Mouse (Mus musculus): ENCODE data around the gene Cldn6.

Cldn6 gene

GRCm38 (mm10) chr17:23674271-23674952 lies 4.6 kb upstream of the Cldn6 start:
- in situ Hi-C loops (cut with MboI, MseI), result loop anchor here (5.0 kb wide), 1 partner anchor 33 kb away; no protein-coding TSS in a partner anchor

GRCm38 (mm10) chr17:23675127-23675526 lies 3.9 kb upstream of the Cldn6 start:
- in situ Hi-C loops (cut with MboI, MseI), result no loop called here

DNA sequence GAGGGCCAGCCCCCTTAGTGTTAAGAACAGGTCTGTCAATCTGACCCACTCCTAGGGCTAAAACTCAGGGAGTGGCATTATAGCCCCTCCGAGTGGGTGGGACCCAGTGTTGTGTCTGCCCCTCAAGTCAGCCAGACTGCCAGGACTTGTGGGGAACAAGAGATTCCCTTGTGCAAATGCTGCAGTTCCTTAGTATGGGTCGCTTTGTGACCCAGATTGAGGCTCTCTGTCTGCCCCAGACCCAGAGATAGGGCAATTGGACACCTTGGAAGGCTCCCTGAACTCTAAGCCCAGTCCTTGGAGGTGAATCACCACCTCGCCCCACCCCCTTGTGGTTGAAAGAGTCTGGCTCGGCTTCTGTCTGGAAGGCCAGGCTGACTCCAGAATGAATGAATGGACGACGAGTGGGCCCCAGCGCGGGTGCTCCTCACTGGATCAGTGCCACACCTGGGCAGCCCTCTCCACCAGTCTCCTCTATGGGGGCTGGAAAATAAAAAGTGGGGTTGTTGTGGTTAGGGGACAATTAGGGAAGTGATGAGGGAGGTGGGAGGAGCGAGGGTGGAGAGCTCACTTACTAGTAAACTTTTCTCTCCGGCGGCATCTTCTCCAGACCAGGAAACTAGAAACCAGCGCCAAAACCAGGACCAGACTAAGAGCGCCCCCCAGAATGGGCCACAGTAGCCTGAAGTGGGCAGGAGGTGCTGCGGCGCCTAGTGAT lies 3.3 kb upstream of the Cldn6 start:
- in situ Hi-C loops (cut with MboI, MseI), result no loop called here

DNA sequence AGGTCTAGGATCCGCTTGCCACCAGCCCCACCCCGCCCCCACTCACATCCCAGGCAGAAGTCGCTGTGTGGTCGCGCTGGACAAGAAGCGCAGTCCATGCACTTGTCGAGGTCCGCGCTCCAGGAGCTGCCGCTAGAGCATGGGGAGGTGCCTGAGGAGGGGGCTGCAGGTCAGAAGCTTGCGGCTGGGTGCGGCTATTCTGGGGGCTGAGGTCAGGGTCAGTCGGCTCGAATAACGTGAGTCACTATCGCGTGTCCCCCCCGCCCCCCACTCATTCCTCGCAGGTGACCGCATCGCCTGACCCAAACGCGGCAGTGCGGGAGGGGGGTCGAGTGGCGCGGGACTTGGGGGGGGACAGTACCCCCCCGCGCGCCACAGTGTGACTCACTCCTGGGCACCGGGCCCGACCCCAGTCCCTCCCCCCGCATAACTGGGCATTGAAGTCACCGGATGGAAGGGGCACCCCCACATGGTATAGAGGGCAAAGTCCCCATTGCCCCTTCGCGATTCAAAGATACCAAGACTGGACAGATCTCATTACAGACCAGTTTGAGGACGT lies 2.5 kb upstream of the Cldn6 start:
- in situ Hi-C loops (cut with MboI, MseI), result no loop called here

- in situ Hi-C loops (cut with MboI, MseI), result no loop called here
Observed at GRCm38 (mm10) chr17:23677236-23677679, 1.8 kb upstream of the Cldn6 start, which contains the start of gene Tnfrsf12a. Gene Tnfrsf12a, minus strand, starts transcription at chr17:23677468.

DNA sequence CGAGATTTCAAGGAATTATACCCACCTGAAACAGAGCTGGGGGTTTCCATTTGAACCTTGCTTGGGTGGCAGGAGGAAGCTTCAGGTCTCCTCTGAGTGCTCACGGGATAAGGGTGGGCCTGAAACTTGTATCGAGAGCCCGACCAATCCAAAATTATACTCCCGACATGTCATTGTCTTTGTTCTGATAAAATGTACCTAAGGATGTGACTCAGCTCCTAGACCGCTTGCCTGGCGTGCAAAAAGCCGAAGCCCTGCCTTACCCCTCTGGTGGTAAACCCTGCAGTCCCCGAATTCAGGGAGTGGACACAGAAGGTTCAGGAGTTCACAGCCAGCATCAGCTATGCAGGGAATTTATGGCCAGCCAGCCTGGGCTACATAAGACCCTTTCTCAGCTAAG lies 1.3 kb downstream of the Cldn6 start:
- in situ Hi-C loops (cut with MboI, MseI), result no loop called here

DNA sequence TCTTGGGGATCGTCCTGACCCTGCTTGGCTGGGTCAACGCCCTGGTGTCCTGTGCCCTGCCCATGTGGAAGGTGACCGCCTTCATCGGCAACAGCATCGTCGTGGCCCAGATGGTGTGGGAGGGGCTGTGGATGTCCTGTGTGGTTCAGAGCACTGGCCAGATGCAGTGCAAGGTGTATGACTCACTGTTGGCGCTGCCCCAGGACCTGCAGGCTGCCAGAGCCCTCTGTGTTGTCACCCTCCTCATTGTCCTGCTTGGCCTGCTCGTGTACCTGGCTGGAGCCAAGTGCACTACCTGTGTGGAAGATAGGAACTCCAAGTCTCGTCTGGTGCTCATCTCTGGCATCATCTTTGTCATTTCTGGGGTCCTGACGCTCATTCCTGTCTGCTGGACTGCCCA lies 2.0 kb downstream of the Cldn6 start:
- in situ Hi-C loops (cut with MboI, MseI), result no loop called here

DNA sequence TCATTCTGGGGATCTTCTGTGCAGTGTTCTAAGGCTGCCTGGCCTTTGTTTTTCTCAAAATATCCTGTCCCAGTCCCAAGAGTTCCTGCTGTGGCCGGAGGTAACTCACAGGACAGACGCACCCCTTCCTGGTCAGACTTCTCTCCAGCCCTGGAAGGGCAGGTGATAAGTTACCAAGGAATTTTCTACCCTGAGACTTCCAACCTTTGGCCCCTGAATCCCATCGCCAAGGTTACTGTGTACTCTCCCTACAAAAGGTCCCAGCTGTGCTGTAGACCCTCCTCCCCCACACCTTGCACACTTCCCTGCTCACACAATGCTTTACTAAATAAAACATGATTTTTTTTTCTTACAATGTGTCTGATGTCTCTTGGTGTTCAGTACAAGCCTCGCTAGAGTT lies 3.0 kb downstream of the Cldn6 start:
- in situ Hi-C loops (cut with MboI, MseI), result no loop called here

DNA sequence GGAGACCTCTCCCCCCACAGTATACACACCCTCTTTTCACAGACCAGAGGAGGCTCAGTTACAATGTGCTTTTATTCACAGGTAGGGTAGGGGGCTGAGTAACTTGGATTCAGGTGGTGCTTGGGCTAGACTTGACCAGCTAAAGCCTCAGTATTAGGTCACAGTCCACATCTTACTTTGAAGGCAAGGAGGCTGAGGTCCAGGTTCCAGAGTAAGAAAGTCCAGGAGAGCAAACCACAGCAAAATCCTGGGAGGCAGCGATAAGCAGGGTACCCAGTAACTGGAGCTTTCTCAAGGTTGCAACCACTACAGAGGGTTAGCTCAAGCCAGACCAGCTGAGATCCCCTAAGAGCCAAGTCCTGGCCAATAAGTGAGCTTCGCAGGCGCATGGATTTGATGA lies 3.5 kb downstream of the Cldn6 start:
- in situ Hi-C loops (cut with MboI, MseI), result no loop called here

DNA sequence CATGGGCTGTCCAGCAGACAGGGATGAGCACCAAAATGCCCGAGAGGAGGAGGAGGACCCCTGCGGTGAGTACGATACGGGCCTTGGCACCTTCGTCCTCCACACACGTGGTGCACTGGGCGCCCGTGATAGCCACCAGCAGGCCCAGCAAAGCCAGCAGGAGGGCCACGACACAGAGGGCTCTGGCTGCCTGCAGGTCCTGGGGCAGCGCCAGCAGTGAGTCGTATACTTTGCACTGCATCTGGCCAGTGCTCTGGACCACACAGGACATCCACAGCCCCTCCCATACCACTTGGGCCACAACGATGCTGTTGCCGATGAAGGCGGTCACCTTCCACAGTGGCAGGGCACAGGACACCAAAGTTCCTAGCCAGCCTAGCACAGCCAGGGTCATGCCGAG lies 4.2 kb downstream of the Cldn6 start:
- in situ Hi-C loops (cut with MboI, MseI), result no loop called here

GRCm38 (mm10) chr17:23683856-23684672 lies 5.0 kb downstream of the Cldn6 start, which contains the start of gene Cldn9:
Gene Cldn9, minus strand, starts transcription at chr17:23684026.
- in situ Hi-C loops (cut with MboI, MseI), result no loop called here

DNA sequence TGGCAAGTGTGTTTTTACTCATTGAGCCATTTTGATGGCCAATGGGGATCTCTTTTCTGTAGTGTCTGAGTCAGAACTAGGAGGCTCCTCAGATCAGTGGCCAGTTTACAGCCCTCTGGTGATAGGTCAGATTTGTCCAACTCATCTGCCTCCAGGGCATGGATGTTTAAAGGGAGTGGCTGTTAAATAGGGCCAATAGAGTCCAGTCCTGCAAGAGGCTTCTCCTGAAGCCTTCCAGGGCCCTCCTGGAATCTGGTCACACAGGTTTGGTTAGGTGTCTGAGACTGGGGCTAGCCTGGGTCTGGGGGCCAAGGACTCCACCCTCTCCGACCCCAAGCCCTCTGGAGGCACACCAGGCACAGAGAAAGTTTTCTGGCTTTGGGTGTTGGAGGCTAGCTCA lies 15.4 kb downstream of the Cldn6 start:
- in situ Hi-C loops (cut with MboI, MseI), result no loop called here

DNA sequence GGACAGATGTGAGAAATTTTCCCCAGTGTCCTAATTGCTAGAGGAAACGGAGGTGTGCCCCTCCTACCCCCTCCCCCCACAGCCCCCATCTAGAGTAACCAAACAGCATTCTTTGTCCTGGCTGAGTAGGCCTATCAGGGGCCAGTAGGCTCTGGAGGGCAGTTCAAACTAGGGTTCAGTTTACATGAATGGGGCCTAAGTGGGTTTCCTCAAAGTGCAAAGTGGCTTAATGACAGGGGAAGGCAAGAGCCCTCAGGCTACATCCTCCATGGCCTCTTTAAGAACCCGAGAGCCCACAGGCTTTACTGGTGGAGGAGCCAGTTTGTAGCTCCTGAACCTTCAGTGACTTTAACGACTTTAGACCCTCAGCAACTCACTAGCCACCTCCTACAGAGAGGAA lies 16.8 kb downstream of the Cldn6 start:
- in situ Hi-C loops (cut with MboI, MseI), result no loop called here

- in situ Hi-C loops (cut with MboI, MseI), result loop anchor here (5.0 kb wide), 1 partner anchor 62 kb away; no protein-coding TSS in a partner anchor
Observed at GRCm38 (mm10) chr17:23699131-23700077, 20.4 kb downstream of the Cldn6 start.

- in situ Hi-C loops (cut with MboI, MseI), result loop anchor here (5.0 kb wide), 1 partner anchor 63 kb away; no protein-coding TSS in a partner anchor
Observed at GRCm38 (mm10) chr17:23700079-23700478, 21.0 kb downstream of the Cldn6 start.

GRCm38 (mm10) chr17:23703301-23703700 lies 24.3 kb downstream of the Cldn6 start:
- in situ Hi-C loops (cut with MboI, MseI), result loop anchor here (5.0 kb wide), 1 partner anchor 66 kb away; no protein-coding TSS in a partner anchor

- in situ Hi-C loops (cut with MboI, MseI), result loop anchor here (5.0 kb wide), 2 partner anchors 32 to 67 kb away; partner anchors contain the start of genes Hcfc1r1 and Thoc6
Observed at GRCm38 (mm10) chr17:23704741-23705140, 25.7 kb downstream of the Cldn6 start.

GRCm38 (mm10) chr17:23705525-23706104 lies 26.6 kb downstream of the Cldn6 start:
- in situ Hi-C loops (cut with MboI, MseI), result loop anchor here (5.0 kb wide), 1 partner anchor 33 kb away; the partner anchor contains the start of genes Hcfc1r1 and Thoc6

DNA sequence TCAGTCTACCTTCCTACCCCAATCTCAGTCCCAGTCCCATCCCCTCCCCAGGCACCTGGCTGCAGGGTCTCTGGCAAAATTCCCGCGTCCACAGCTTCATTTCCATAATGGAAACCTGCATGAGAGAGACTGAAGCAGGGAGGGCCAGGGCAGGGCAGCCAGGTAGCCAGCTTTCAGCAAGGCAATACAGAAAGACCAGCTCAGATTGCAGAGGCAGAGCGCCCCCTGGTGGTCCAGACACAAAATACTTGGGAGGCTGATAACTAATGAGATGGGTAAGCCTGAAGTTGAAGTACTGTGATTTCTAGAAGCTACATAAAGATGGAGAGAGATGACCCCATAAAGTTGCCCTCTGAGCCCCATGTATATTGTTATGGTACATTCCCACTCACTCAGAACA lies 27.2 kb downstream of the Cldn6 start:
- in situ Hi-C loops (cut with MboI, MseI), result loop anchor here (5.0 kb wide), 1 partner anchor 34 kb away; the partner anchor contains the start of genes Hcfc1r1 and Thoc6

DNA sequence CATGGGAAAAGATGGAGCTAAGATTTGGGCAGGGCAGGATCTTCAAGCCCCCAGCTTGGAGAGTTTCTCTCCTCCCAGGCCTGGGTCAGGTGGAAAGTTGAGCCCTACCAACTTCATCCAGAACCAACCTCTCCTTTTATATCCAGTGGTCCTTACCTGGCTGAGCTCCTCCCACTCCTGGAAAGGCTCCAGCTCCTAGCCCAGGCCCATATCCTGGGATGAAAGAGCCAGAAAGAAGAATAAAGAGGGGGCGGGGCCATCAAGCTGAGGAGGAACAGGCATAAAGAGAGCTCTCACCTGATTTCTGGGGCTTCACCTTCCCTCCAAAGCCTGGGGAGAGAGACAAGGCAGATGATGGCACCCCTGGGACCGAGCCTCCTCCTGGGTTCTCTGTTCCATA lies 38.0 kb downstream of the Cldn6 start:
- in situ Hi-C loops (cut with MboI, MseI), result no loop called here

Data from T-helper 2 cell (primary cell).